Mouse (Mus musculus): ENCODE results near the gene Mesd. TPM values are rescaled to one million over a fixed set of nuclear protein-coding genes. Genes with fewer than 3 reads are reported as not detected.
"Not testable (repeated sequence)": the region's sequence is repeated elsewhere in the genome, so short reads cannot be mapped to it uniquely, and the experiment has no call there.

The Mesd gene
- polyA plus RNA-seq, 1 experiment = 34.6 TPM

- peak; percentile 68 to 74 for DNase-seq
- H3K4me1 ChIP-seq (ENCODE audit: control insufficient read depth, insufficient read depth, low read length) = peaks cover 9% of the 10 kb centered on the region; the same call in 1 of the 2 replicates
- peak overlapping the region; percentile 97 for H3K27ac ChIP-seq (ENCODE audit: insufficient read depth, low read length)
- WGBS = under 1% methylated on average over 91 of the region's 91 CpGs
- TF ChIP-seq POLR2A (IDR thresholded peaks at IDR 0.05; ENCODE audit: borderline replicate concordance, insufficient read depth, low read length) = no peak
- no peak for TF ChIP-seq CTCF (IDR thresholded peaks at IDR 0.05; ENCODE audit: borderline replicate concordance, insufficient read depth, low read depth, low read length)
- peak overlapping the region; percentile 80 for H3K4me3 ChIP-seq (replicated peaks; ENCODE audit: insufficient read depth, low read depth, low read length)
- H3K27me3 ChIP-seq (ENCODE audit: control insufficient read depth, insufficient read depth, low read length) = no peaks in the 10 kb centered on the region
Measured at GRCm38 (mm10) chr7:83883276-83884020, 818 bp upstream of the Mesd start.

GRCm38 (mm10) chr7:83884921-83885532, 761 bp downstream of the Mesd start:
- 50% methylated on average over 6 of the region's 6 CpGs for WGBS
- no peak for TF ChIP-seq POLR2A (IDR thresholded peaks at IDR 0.05; ENCODE audit: borderline replicate concordance, insufficient read depth, low read length)
- no peak for TF ChIP-seq CTCF (IDR thresholded peaks at IDR 0.05; ENCODE audit: borderline replicate concordance, insufficient read depth, low read depth, low read length)
- Histone ChIP-seq H3K4me1 (ENCODE audit: control insufficient read depth, insufficient read depth, low read length) (peaks cover 9% of the 10 kb centered on the region; the same call in 1 of the 2 replicates), H3K27ac (ENCODE audit: insufficient read depth, low read length) (no peak overlapping the region), H3K27me3 (ENCODE audit: control insufficient read depth, insufficient read depth, low read length) (no peaks in the 10 kb centered on the region), H3K4me3 (replicated peaks; ENCODE audit: insufficient read depth, low read depth, low read length) (no peak overlapping the region)
- DNase-seq = peak; percentile 25 to 28

- Histone ChIP-seq H3K4me1 (ENCODE audit: control insufficient read depth, insufficient read depth, low read length) (peaks cover 9% of the 10 kb centered on the region; the same call in 1 of the 2 replicates), H3K27me3 (ENCODE audit: control insufficient read depth, insufficient read depth, low read length) (no peaks in the 10 kb centered on the region), H3K27ac (ENCODE audit: insufficient read depth, low read length) (no peak overlapping the region), H3K4me3 (replicated peaks; ENCODE audit: insufficient read depth, low read depth, low read length) (no peak overlapping the region)
- WGBS = 91% methylated on average over 4 of the region's 4 CpGs
- TF ChIP-seq POLR2A (IDR thresholded peaks at IDR 0.05; ENCODE audit: borderline replicate concordance, insufficient read depth, low read length) (no peak), CTCF (IDR thresholded peaks at IDR 0.05; ENCODE audit: borderline replicate concordance, insufficient read depth, low read depth, low read length) (no peak)
- no peak for DNase-seq
Measured at GRCm38 (mm10) chr7:83885835-83886234, 1.6 kb downstream of the Mesd start.

- DNase-seq = no peak
- no peaks in the 10 kb centered on the region for H3K27me3 ChIP-seq (ENCODE audit: control insufficient read depth, insufficient read depth, low read length)
- H3K27ac ChIP-seq (ENCODE audit: insufficient read depth, low read length) = no peak overlapping the region
- no peak overlapping the region for H3K4me3 ChIP-seq (replicated peaks; ENCODE audit: insufficient read depth, low read depth, low read length)
- 98% methylated on average over 6 of the region's 6 CpGs for WGBS
- peaks cover 9% of the 10 kb centered on the region; the same call in 1 of the 2 replicates for H3K4me1 ChIP-seq (ENCODE audit: control insufficient read depth, insufficient read depth, low read length)
- TF ChIP-seq POLR2A (IDR thresholded peaks at IDR 0.05; ENCODE audit: borderline replicate concordance, insufficient read depth, low read length) = no peak
- peak; percentile 50; the same call in 1 of the 2 replicates for TF ChIP-seq CTCF (IDR thresholded peaks at IDR 0.05; ENCODE audit: borderline replicate concordance, insufficient read depth, low read depth, low read length)
Measured at GRCm38 (mm10) chr7:83886366-83887129, 2.3 kb downstream of the Mesd start.

GRCm38 (mm10) chr7:83889383-83889782, 5.1 kb downstream of the Mesd start:
- no peak for DNase-seq
- no peak overlapping the region for H3K27ac ChIP-seq (ENCODE audit: insufficient read depth, low read length)
- 45% methylated on average over 3 of the region's 3 CpGs for WGBS
- H3K27me3 ChIP-seq (ENCODE audit: control insufficient read depth, insufficient read depth, low read length) = no peaks in the 10 kb centered on the region
- H3K4me1 ChIP-seq (ENCODE audit: control insufficient read depth, insufficient read depth, low read length) = peaks cover 11% of the 10 kb centered on the region; the same call in 1 of the 2 replicates
- no peak overlapping the region for H3K4me3 ChIP-seq (replicated peaks; ENCODE audit: insufficient read depth, low read depth, low read length)
- TF ChIP-seq POLR2A (IDR thresholded peaks at IDR 0.05; ENCODE audit: borderline replicate concordance, insufficient read depth, low read length) = no peak
- TF ChIP-seq CTCF (IDR thresholded peaks at IDR 0.05; ENCODE audit: borderline replicate concordance, insufficient read depth, low read depth, low read length) = no peak

GRCm38 (mm10) chr7:83889946-83890345, 5.7 kb downstream of the Mesd start:
- not testable (repeated sequence) for H3K27me3 ChIP-seq (ENCODE audit: control insufficient read depth, insufficient read depth, low read length); H3K4me3 ChIP-seq (replicated peaks; ENCODE audit: insufficient read depth, low read depth, low read length); DNase-seq; H3K27ac ChIP-seq (ENCODE audit: insufficient read depth, low read length)
- H3K4me1 ChIP-seq (ENCODE audit: control insufficient read depth, insufficient read depth, low read length) = peaks cover 11% of the 10 kb centered on the region; the same call in 1 of the 2 replicates
- WGBS = 87% methylated on average over 5 of the region's 5 CpGs

GRCm38 (mm10) chr7:83891433-83892332, 7.4 kb downstream of the Mesd start:
- 2% methylated on average over 44 of the region's 44 CpGs for WGBS
- H3K4me1 ChIP-seq (ENCODE audit: control insufficient read depth, insufficient read depth, low read length) = peaks cover 11% of the 10 kb centered on the region; the same call in 1 of the 2 replicates
- TF ChIP-seq POLR2A (IDR thresholded peaks at IDR 0.05; ENCODE audit: borderline replicate concordance, insufficient read depth, low read length) (peak; percentile 74; the same call in 1 of the 2 replicates), CTCF (IDR thresholded peaks at IDR 0.05; ENCODE audit: borderline replicate concordance, insufficient read depth, low read depth, low read length) (no peak; the same call in 1 of the 2 replicates)
- peak; percentile 95 to 97 for DNase-seq
- H3K27me3 ChIP-seq (ENCODE audit: control insufficient read depth, insufficient read depth, low read length) = no peaks in the 10 kb centered on the region
- H3K4me3 ChIP-seq (replicated peaks; ENCODE audit: insufficient read depth, low read depth, low read length) = peak overlapping the region; percentile 83
- H3K27ac ChIP-seq (ENCODE audit: insufficient read depth, low read length) = peak overlapping the region; percentile 48; the same call in 1 of the 2 replicates

Data from cerebellum, adult 2 months (tissue).